Mouse (Mus musculus) MEL (cell line): Measurements from ENCODE around the gene Pdcd10. TPM values are rescaled to one million over a fixed set of nuclear protein-coding genes. Genes with fewer than 3 reads are reported as not detected.

Source experiments
- DNase-seq: peaks from one replicate; pipeline ENCODE4 v3.0.0; 2011; ENCODE audit warnings: low read depth, low spot score
- H3K27ac ChIP-seq: 2 replicates; pipeline ENCODE4 v1.5.1; 2012; ENCODE audit warnings: low read depth, mild to moderate bottlenecking, control low read depth, low read length, moderate library complexity; ENCODE audit not compliant: control insufficient read depth
- H3K27me3 ChIP-seq, 2 experiments: fragments of 150-350 bp in 1 of 2; sonication (generic) in 1 of 2; 2 replicates each; pipeline ENCODE4 v1.6.1; 2012; ENCODE audit warnings: low read length in 2 of 2, mild to moderate bottlenecking in 2 of 2, improper control_type of control experiment in 1 of 2, moderate library complexity in 1 of 2; ENCODE audit not compliant: insufficient read depth in 2 of 2, control insufficient read depth in 1 of 2
- H3K36me3 ChIP-seq, 2 experiments: 2 replicates each; pipeline ENCODE4 v1.6.1; 2012 to 2014; ENCODE audit warnings: low read length in 2 of 2, improper control_type of control experiment in 1 of 2, inconsistent platforms in 1 of 2, mild to moderate bottlenecking in 1 of 2; ENCODE audit not compliant: insufficient read depth in 2 of 2, control insufficient read depth in 1 of 2
- H3K4me1 ChIP-seq, 2 experiments: fragments of 150-350 bp in 1 of 2; sonication (generic) in 1 of 2; 2 replicates each; pipeline ENCODE4 v1.6.1; 2012; ENCODE audit warnings: low read length in 2 of 2, improper control_type of control experiment in 1 of 2, mild to moderate bottlenecking in 1 of 2; ENCODE audit not compliant: insufficient read depth in 2 of 2, control insufficient read depth in 1 of 2
- H3K4me3 ChIP-seq, 2 experiments: fragments of 150-350 bp in 1 of 2; sonication (generic) in 1 of 2; 2 replicates each; pipeline ENCODE4 v1.5.1; 2012; ENCODE audit warnings: low read depth in 2 of 2, low read length in 2 of 2, mild to moderate bottlenecking in 2 of 2, moderate library complexity in 2 of 2, control low read depth in 1 of 2, improper control_type of control experiment in 1 of 2; ENCODE audit not compliant: control insufficient read depth in 1 of 2, insufficient read depth in 1 of 2
- H3K79me2 ChIP-seq: 2 replicates; pipeline ENCODE4 v1.6.1; 2012; ENCODE audit warnings: mild to moderate bottlenecking, low read length, moderate library complexity; ENCODE audit not compliant: control insufficient read depth, poor library complexity, insufficient read depth
- H3K9ac ChIP-seq: 2 replicates; pipeline ENCODE4 v1.6.1; 2012; ENCODE audit warnings: low read depth, mild to moderate bottlenecking, control low read depth, low read length, moderate library complexity; ENCODE audit not compliant: control insufficient read depth, poor library complexity, severe bottlenecking
- H3K9me3 ChIP-seq: fragments of 150-350 bp; sonication (generic); replicated peaks from 2 replicates; pipeline ENCODE4 v1.6.1; 2012; ENCODE audit warnings: mild to moderate bottlenecking, low read length, improper control_type of control experiment, moderate library complexity; ENCODE audit not compliant: insufficient read depth
- BHLHE40 ChIP-seq: IDR thresholded peaks from 2 replicates; pipeline ENCODE4 v1.6.1; 2012; ENCODE audit warnings: low read depth, mild to moderate bottlenecking, inconsistent platforms, low read length, improper control_type of control experiment, borderline replicate concordance
- CHD1 ChIP-seq: IDR thresholded peaks from 2 replicates; pipeline ENCODE4 v1.6.1; 2012; ENCODE audit warnings: low read depth, mild to moderate bottlenecking, inconsistent platforms, low read length, improper control_type of control experiment
- CTCF ChIP-seq, 3 experiments: IDR thresholded peaks in 2 of 3; conservative IDR thresholded peaks in 1 of 3; 2 replicates each; pipeline ENCODE4 v1.5.1; 2011 to 2012; ENCODE audit warnings: low read length in 3 of 3, low read depth in 2 of 3, mild to moderate bottlenecking in 2 of 3, improper control_type of control experiment in 1 of 3, inconsistent platforms in 1 of 3, mixed read lengths in 1 of 3, moderate library complexity in 1 of 3; ENCODE audit not compliant: control insufficient read depth in 1 of 3, insufficient read depth in 1 of 3, poor library complexity in 1 of 3, severe bottlenecking in 1 of 3
- ELF1 ChIP-seq: IDR thresholded peaks from 2 replicates; pipeline ENCODE4 v1.6.1; 2014; ENCODE audit warnings: low read depth, mild to moderate bottlenecking, inconsistent platforms, low read length, improper control_type of control experiment, moderate library complexity
- EP300 ChIP-seq, 2 experiments: IDR thresholded peaks; 2 replicates each; pipeline ENCODE4 v1.6.1; 2011; ENCODE audit warnings: improper control_type of control experiment in 2 of 2, low read length in 2 of 2, low read depth in 1 of 2, mild to moderate bottlenecking in 1 of 2
- ETS1 ChIP-seq: IDR thresholded peaks from 2 replicates; pipeline ENCODE4 v1.6.1; 2012; ENCODE audit warnings: low read depth, mild to moderate bottlenecking, inconsistent platforms, low read length, improper control_type of control experiment, moderate library complexity
- GABPA ChIP-seq: IDR thresholded peaks from 2 replicates; pipeline ENCODE4 v1.6.1; 2012; ENCODE audit warnings: low read depth, mild to moderate bottlenecking, inconsistent platforms, low read length, improper control_type of control experiment, moderate library complexity
- GATA1 ChIP-seq: IDR thresholded peaks from 2 replicates; pipeline ENCODE4 v1.6.1; 2011; ENCODE audit warnings: low read depth, low read length, improper control_type of control experiment
- HCFC1 ChIP-seq: IDR thresholded peaks from 2 replicates; pipeline ENCODE4 v1.6.1; 2012; ENCODE audit warnings: low read depth, mild to moderate bottlenecking, inconsistent platforms, low read length, improper control_type of control experiment, moderate library complexity
- JUND ChIP-seq: IDR thresholded peaks from 2 replicates; pipeline ENCODE4 v1.6.1; 2011; ENCODE audit warnings: low read depth, mild to moderate bottlenecking, improper control_type of control experiment, low read length
- KAT2A ChIP-seq: conservative IDR thresholded peaks from 2 replicates; pipeline ENCODE4 v1.6.1; 2012; ENCODE audit warnings: low read depth, low read length, improper control_type of control experiment, inconsistent platforms
- MAFK ChIP-seq: IDR thresholded peaks from 2 replicates; pipeline ENCODE4 v1.6.1; 2011; ENCODE audit warnings: low read depth, mild to moderate bottlenecking, low read length, improper control_type of control experiment, borderline replicate concordance
- MEF2A ChIP-seq: IDR thresholded peaks from 2 replicates; pipeline ENCODE4 v1.6.1; 2014; ENCODE audit warnings: low read depth, mild to moderate bottlenecking, inconsistent platforms, low read length, improper control_type of control experiment; ENCODE audit not compliant: poor library complexity, insufficient replicate concordance, severe bottlenecking; ENCODE audit errors: extremely low read depth
- MXI1 ChIP-seq: IDR thresholded peaks from 2 replicates; pipeline ENCODE4 v1.6.1; 2011; ENCODE audit warnings: mild to moderate bottlenecking, low read depth, low read length, improper control_type of control experiment
- MYB ChIP-seq: IDR thresholded peaks from 2 replicates; pipeline ENCODE4 v1.6.1; 2011; ENCODE audit warnings: mild to moderate bottlenecking, low read depth, low read length, improper control_type of control experiment
- NRF1 ChIP-seq: IDR thresholded peaks from 2 replicates; pipeline ENCODE4 v1.6.1; 2014; ENCODE audit warnings: low read depth, mild to moderate bottlenecking, inconsistent platforms, low read length, improper control_type of control experiment, moderate library complexity; ENCODE audit not compliant: poor library complexity, insufficient read depth, severe bottlenecking
- POLR2A ChIP-seq, 2 experiments: IDR thresholded peaks; 2 replicates each; pipeline ENCODE4 v1.6.1; 2011 to 2012; ENCODE audit warnings: low read length in 2 of 2, mild to moderate bottlenecking in 2 of 2, control low read depth in 1 of 2, improper control_type of control experiment in 1 of 2, low read depth in 1 of 2, moderate library complexity in 1 of 2; ENCODE audit not compliant: control insufficient read depth in 1 of 2, insufficient read depth in 1 of 2, poor library complexity in 1 of 2
- POLR2AphosphoS2 ChIP-seq: IDR thresholded peaks from 2 replicates; pipeline ENCODE4 v1.6.1; 2011; ENCODE audit warnings: low read length, improper control_type of control experiment
- RAD21 ChIP-seq: IDR thresholded peaks from 2 replicates; pipeline ENCODE4 v1.6.1; 2011; ENCODE audit warnings: mild to moderate bottlenecking, low read depth, low read length, improper control_type of control experiment
- SIN3A ChIP-seq: IDR thresholded peaks from 2 replicates; pipeline ENCODE4 v1.6.1; 2012; ENCODE audit warnings: low read length, improper control_type of control experiment, inconsistent platforms
- TAL1 ChIP-seq: IDR thresholded peaks from 2 replicates; pipeline ENCODE4 v1.6.1; 2012; ENCODE audit warnings: mild to moderate bottlenecking, inconsistent platforms, low read length, moderate library complexity, mixed read lengths
- TCF12 ChIP-seq: IDR thresholded peaks from 2 replicates; pipeline ENCODE4 v1.6.1; 2014; ENCODE audit warnings: low read depth, mild to moderate bottlenecking, inconsistent platforms, low read length, improper control_type of control experiment, moderate library complexity
- USF1 ChIP-seq: IDR thresholded peaks from 2 replicates; pipeline ENCODE4 v1.6.1; 2014; ENCODE audit warnings: low read depth, mild to moderate bottlenecking, inconsistent platforms, low read length, improper control_type of control experiment, moderate library complexity
- ZC3H11A ChIP-seq: IDR thresholded peaks from 2 replicates; pipeline ENCODE4 v1.6.1; 2012; ENCODE audit warnings: low read depth, mild to moderate bottlenecking, inconsistent platforms, low read length, improper control_type of control experiment
- ZNF384 ChIP-seq: IDR thresholded peaks from 2 replicates; pipeline ENCODE4 v1.6.1; 2012; ENCODE audit warnings: low read depth, mild to moderate bottlenecking, inconsistent platforms, low read length, improper control_type of control experiment
- polyA plus RNA-seq, 2 experiments: library from polyadenylated mRNA; stranded (reverse) in 1 of 2; unstranded in 1 of 2; fragments of >175 nt in 1 of 2; fragments of >200 nt in 1 of 2; gene quantifications; 2 replicates each; pipeline versions ENCODE4 v1.2.1 to v1.2.4; 2012; ENCODE audit warnings: low replicate concordance in 2 of 2, low read depth in 1 of 2; ENCODE audit not compliant: insufficient read length in 2 of 2, insufficient read depth in 1 of 2, missing spikeins in 1 of 2
- total RNA-seq: library from RNA; depleted of rRNA; stranded (reverse); fragments of 300-350 nt; gene quantifications from 2 replicates; pipeline ENCODE4 v1.2.3, GENCODE M21; 2012

Gene Pdcd10
- total and polyA plus RNA-seq, 3 experiments: 41.4 to 110 (median 42.8) TPM

DNA sequence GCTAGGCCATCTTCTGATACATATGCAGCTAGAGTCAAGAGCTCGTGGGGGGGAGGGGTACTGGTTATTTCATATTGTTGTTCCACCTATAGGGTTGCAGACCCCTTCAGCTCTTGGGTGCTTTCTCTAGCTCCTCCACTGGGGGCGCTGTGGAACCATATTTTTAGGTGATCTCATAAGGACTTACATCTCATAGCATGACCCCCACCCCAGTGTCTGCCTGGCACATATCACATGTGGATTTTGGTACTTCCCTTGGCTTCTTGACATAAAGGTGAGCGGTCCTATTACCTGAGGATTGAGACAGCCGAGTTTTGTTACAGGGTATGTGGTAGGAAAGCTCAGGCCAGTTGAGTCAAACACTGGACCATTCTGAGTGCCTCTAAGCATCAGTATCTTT is 22.7 kb upstream of the Pdcd10 start:
- DNase-seq: peak; percentile 49
- H3K4me3 ChIP-seq: no peak overlapping the region

DNA sequence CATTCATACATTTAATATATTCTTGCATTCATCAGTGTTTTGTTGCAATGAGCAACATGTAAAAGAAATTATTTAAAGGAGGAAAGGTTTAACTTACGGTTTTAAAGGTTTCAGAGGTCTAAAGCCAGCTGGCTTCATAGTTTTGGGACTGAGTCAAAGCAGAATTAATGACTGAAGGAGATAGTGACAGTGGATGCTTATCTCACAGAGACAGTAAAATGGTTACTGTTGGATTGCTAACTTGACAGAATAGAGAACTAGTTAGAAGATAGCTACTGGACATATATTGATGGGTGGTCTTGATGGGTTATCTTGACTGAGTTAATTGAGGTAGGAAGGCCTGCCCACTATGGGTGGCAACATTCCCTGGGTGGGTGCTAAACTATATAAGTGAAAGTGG is 18.9 kb upstream of the Pdcd10 start:
- Histone ChIP-seq H3K27me3 (no peaks in the 10 kb centered on the region), H3K36me3 (no peaks in the 10 kb centered on the region), H3K4me3 (no peak overlapping the region), H3K27ac (no peak overlapping the region), H3K4me1 (no peaks in the 10 kb centered on the region), H3K9ac (no peak overlapping the region), H3K79me2 (no peaks in the 10 kb centered on the region), H3K9me3 (no peaks in the 10 kb centered on the region)
- DNase-seq: peak; percentile 11
- peak; percentile 48; the same call in 1 of the 2 replicates for TF ChIP-seq TCF12
- 0 out of 2 replicates have a peak, but pooled peaks have one; percentile 17 for TF ChIP-seq ETS1
- TF ChIP-seq BHLHE40: no peak
- peak; percentile 51 to 55 for TF ChIP-seq EP300 (IDR thresholded peaks at IDR 0.05; ENCODE audit: low read depth in 1 of 2, low read length in 2 of 2)
- TF ChIP-seq POLR2A (IDR thresholded peaks at IDR 0.05; ENCODE audit: control insufficient read depth in 1 of 2, insufficient read depth in 1 of 2, low read depth in 1 of 2, low read length in 2 of 2, poor library complexity in 1 of 2): no peak
- TF ChIP-seq GATA1: peak; percentile 57

More for the DNA sequence above, 22.7 kb upstream of the Pdcd10 start:
- H3K4me1 ChIP-seq: no peaks in the 10 kb centered on the region
- H3K9me3 ChIP-seq: no peaks in the 10 kb centered on the region
- H3K27ac ChIP-seq: no peak overlapping the region
- H3K36me3 ChIP-seq: no peaks in the 10 kb centered on the region
- no peak overlapping the region for H3K9ac ChIP-seq
- no peaks in the 10 kb centered on the region for H3K27me3 ChIP-seq
- H3K79me2 ChIP-seq: no peaks in the 10 kb centered on the region
- TF ChIP-seq KAT2A (no peak), TAL1 (no peak), ELF1 (no peak), RAD21 (peak; percentile 12), USF1 (no peak), CTCF (IDR thresholded peaks at IDR 0.05 in 2 of 3, conservative IDR thresholded peaks at IDR 0.05 in 1 of 3; ENCODE audit: control insufficient read depth in 1 of 3, insufficient read depth in 1 of 3, low read depth in 2 of 3, low read length in 3 of 3, poor library complexity in 1 of 3, severe bottlenecking in 1 of 3) (peak; percentile 27 to 43 (median 31); a peak in 4 of 6 replicates), MEF2A (no peak), POLR2AphosphoS2 (no peak)

DNA sequence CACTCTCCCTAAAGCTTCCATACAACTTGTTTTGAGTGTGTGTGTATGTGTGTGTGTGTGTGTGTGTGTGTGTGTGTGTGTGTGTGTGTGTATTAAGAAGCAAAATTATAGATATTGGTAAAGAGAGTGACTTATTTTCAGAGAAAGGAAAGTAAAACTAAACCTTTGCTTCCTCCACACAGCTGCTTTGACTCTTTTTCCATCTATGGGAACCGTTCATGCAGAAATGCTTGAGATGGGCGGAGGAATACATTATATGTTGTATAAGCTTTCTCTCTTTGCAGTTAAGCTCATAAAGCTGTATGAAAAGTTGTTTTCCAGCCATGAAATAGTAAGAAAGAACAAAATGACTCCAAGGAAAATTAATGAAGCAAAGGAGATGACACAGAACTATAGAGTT is 17.4 kb upstream of the Pdcd10 start:
- Histone ChIP-seq H3K9ac (no peak overlapping the region), H3K36me3 (no peaks in the 10 kb centered on the region), H3K27me3 (no peaks in the 10 kb centered on the region), H3K9me3 (no peaks in the 10 kb centered on the region), H3K79me2 (no peaks in the 10 kb centered on the region), H3K4me3 (no peak overlapping the region), H3K4me1 (no peaks in the 10 kb centered on the region), H3K27ac (no peak overlapping the region)
- no peak for DNase-seq
- TF ChIP-seq MYB (no peak), ZC3H11A (no peak), TCF12 (no peak), HCFC1 (no peak), MAFK (no peak), ZNF384 (no peak), JUND (no peak), GABPA (no peak), MEF2A (no peak), MXI1 (no peak), USF1 (no peak), NRF1 (no peak), POLR2AphosphoS2 (no peak), POLR2A (IDR thresholded peaks at IDR 0.05; ENCODE audit: control insufficient read depth in 1 of 2, insufficient read depth in 1 of 2, low read depth in 1 of 2, low read length in 2 of 2, poor library complexity in 1 of 2) (no peak), CHD1 (no peak), SIN3A (no peak)
